In the genomic region with DNA sequence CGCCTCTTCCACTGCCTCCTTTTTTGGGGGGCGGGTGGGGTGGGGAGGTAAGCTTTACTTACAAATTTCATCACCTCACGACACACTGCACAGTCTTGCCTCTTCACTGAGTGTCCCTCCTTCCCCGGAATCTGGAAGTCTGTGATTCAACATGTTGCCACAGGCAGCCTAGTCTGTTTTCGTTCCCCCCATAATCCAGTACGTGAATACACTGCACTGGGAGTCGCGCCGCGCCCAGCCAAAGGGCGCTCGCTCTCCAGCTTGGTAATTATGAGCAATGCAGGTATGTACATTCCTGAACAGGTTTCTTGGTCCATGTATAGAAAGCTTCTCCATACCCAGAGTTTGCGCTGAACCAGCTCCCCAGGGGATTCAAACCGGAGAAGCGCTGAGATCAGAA, we compare ENCODE assay signal across 26 mouse cellular contexts. TPM values are rescaled to one million over a fixed set of nuclear protein-coding genes. Genes with fewer than 3 reads are reported as not detected.
A peak's percentile ranks its signal among the peaks of the same experiment; 100 is the strongest.
DNase-seq lines count a peak whose midpoint lies in the region; ATAC-seq and TF ChIP-seq lines count a peak whose summit lies in the region.
"Had no signal": no experiment of that assay in that cellular context is flagged by ENCODE, and none has a peak within 500 bp of the region (broad histone marks: within the 10 kb centered on the region; RNA-seq: fewer than 3 reads in every experiment).

No protein-coding gene starts in this region.

- H3K9ac ChIP-seq in heart, embryonic 13.5 days, result no peak overlapping the region
- H3K9ac ChIP-seq in limb, embryonic 15.5 days, result no peak overlapping the region
- H3K9ac ChIP-seq: hindbrain, embryonic 15.5 days; liver, embryonic 14.5 days; midbrain, embryonic 12.5 days; neural tube, embryonic 13.5 days had no signal

- no peak for ATAC-seq in heart, embryonic 13.5 days (ENCODE audit: extremely low read depth, insufficient number of reproducible peaks, low FRiP score, low TSS enrichment)
- peak; percentile 60; the same call in 1 of the 2 replicates for ATAC-seq in limb, embryonic 15.5 days (ENCODE audit: insufficient number of reproducible peaks, low FRiP score, low TSS enrichment, low read depth)
- ATAC-seq: forebrain, embryonic 14.5 days; lung, postnatal 0 days had no signal

- H3K9me3 ChIP-seq in heart, embryonic 13.5 days, result peaks cover 7% of the 10 kb centered on the region; the same call in 1 of the 2 replicates
- H3K9me3 ChIP-seq in E14TG2a.4 (ENCODE audit: low read length), result peaks cover 3% of the 10 kb centered on the region; the same call in 1 of the 2 replicates
- no peaks in the 10 kb centered on the region for H3K9me3 ChIP-seq in limb, embryonic 15.5 days
- H3K9me3 ChIP-seq: hindbrain, embryonic 15.5 days; neural tube, embryonic 13.5 days had no signal

- no peaks in the 10 kb centered on the region for H3K4me1 ChIP-seq in heart, embryonic 13.5 days
- H3K4me1 ChIP-seq in E14TG2a.4 (replicated peaks; ENCODE audit: low read depth, low read length), result peaks cover 28% of the 10 kb centered on the region
- peaks cover 4% of the 10 kb centered on the region; the same call in 1 of the 2 replicates for H3K4me1 ChIP-seq in limb, embryonic 15.5 days
- H3K4me1 ChIP-seq: hindbrain, embryonic 15.5 days; midbrain, embryonic 12.5 days; neural tube, embryonic 13.5 days had no signal

- H3K27ac ChIP-seq in heart, embryonic 13.5 days (replicated peaks), result no peak overlapping the region
- H3K27ac ChIP-seq in limb, embryonic 15.5 days, result peak overlapping the region; percentile 30; the same call in 1 of the 2 replicates
- H3K27ac ChIP-seq: heart, adult 2 months; hindbrain, embryonic 15.5 days; liver, embryonic 14.5 days; midbrain, embryonic 12.5 days; neural tube, embryonic 13.5 days had no signal

- peaks cover 32% of the 10 kb centered on the region for H3K27me3 ChIP-seq in heart, embryonic 13.5 days (replicated peaks)
- H3K27me3 ChIP-seq in E14TG2a.4 (ENCODE audit: insufficient read depth, low read length), result peaks cover 49% of the 10 kb centered on the region
- no peaks in the 10 kb centered on the region for H3K27me3 ChIP-seq in limb, embryonic 15.5 days
- H3K27me3 ChIP-seq: CH12.LX; hindbrain, embryonic 15.5 days; midbrain, embryonic 12.5 days; neural tube, embryonic 13.5 days had no signal

- H3K4me2 ChIP-seq in heart, embryonic 13.5 days, result peak overlapping the region; percentile 39; the same call in 1 of the 2 replicates
- H3K4me2 ChIP-seq in limb, embryonic 15.5 days, result no peak overlapping the region; the same call in 1 of the 2 replicates
- H3K4me2 ChIP-seq: hindbrain, embryonic 15.5 days; midbrain, embryonic 12.5 days; neural tube, embryonic 13.5 days had no signal

- no peak for TF ChIP-seq CTCF in E14TG2a.4 (conservative IDR thresholded peaks at IDR 0.05; ENCODE audit: low read length)

- H3K4me3 ChIP-seq in heart, embryonic 13.5 days, result 0 out of 2 replicates have a peak overlapping the region, but pooled peaks have one; percentile 2
- peak overlapping the region; percentile 59 for H3K4me3 ChIP-seq in E14TG2a.4 (replicated peaks; ENCODE audit: low read length)
- H3K4me3 ChIP-seq in limb, embryonic 15.5 days, result no peak overlapping the region
- H3K4me3 ChIP-seq: erythroblast, embryonic 14.5 days; heart, adult 2 months; hindbrain, embryonic 15.5 days; midbrain, embryonic 12.5 days; neural tube, embryonic 13.5 days had no signal

- WGBS in heart, embryonic 13.5 days, result 39% methylated on average over 15 of the region's 15 CpGs
- 44% methylated on average over 15 of the region's 15 CpGs for WGBS in limb, embryonic 15.5 days

- 0 out of 2 replicates have a peak, but pooled peaks cover 8% of the 10 kb centered on the region for H3K36me3 ChIP-seq in heart, embryonic 13.5 days
- peaks cover 9% of the 10 kb centered on the region for H3K36me3 ChIP-seq in E14TG2a.4 (ENCODE audit: insufficient read depth, low read length)
- H3K36me3 ChIP-seq in limb, embryonic 15.5 days, result peaks cover 3% of the 10 kb centered on the region; the same call in 1 of the 2 replicates
- H3K36me3 ChIP-seq: hindbrain, embryonic 15.5 days; neural tube, embryonic 13.5 days had no signal

- no peak for DNase-seq in heart, postnatal 4 days
- DNase-seq in ZHBTc4 (ENCODE audit: low read depth, low spot score), result peak; percentile 54
- DNase-seq in left cerebral cortex, adult 8-10 months (ENCODE audit: low spot score in 2 of 2), result no peak
- DNase-seq in thymus, postnatal 0 days (ENCODE audit: low spot score), result no peak
- DNase-seq: adrenal gland, postnatal 14 days; cerebellum, adult 11 months; cerebellum, postnatal 14 days; gastrocnemius, postnatal 14 days; heart, adult 2 months; heart, postnatal 36 days; kidney, adult 8-10 months; kidney, postnatal 25 days; left cerebral cortex, postnatal 4 days; right cerebral cortex, adult 18-20 months; thymus, adult 18-20 months had no signal

RNA-seq across cellular contexts. Expression of gene Zfp64, which starts 35.4 kb away (rescaled TPM):
- polyA plus RNA-seq in heart, embryonic 13.5 days (2015; fragmentation: Nextera tagmentation; extraction: Ambion mirVana), result 15.1 and 16.8 TPM in 2 replicates
- total RNA-seq in heart, postnatal 4 days (2021), result 10 to 100 TPM; 12.2 to 13.3 TPM
- polyA plus RNA-seq in limb, embryonic 15.5 days (2015; fragmentation: Nextera tagmentation; extraction: Ambion mirVana), result 45.9 and 48.6 TPM in 2 replicates
- total RNA-seq in left cerebral cortex, adult 8-10 months (2022), result 10 to 100 TPM; 19.2 to 21.7 (median 20.0) TPM
- polyA plus RNA-seq in thymus, postnatal 0 days (2015; fragmentation: Nextera tagmentation; extraction: Ambion mirVana), result 33.8 and 35.0 TPM in 2 replicates
